Mouse (Mus musculus): Measurements from ENCODE around the gene Eif3b. TPM values are rescaled to one million over a fixed set of nuclear protein-coding genes. Genes with fewer than 3 reads are reported as not detected.
"Not testable (repeated sequence)": the region's sequence is repeated elsewhere in the genome, so short reads cannot be mapped to it uniquely, and the experiment has no call there.

Eif3b gene
- polyA plus RNA-seq, 1 experiment from 2014 or later = 93.6 TPM

- Histone ChIP-seq H3K36me3 (replicated peaks; ENCODE audit: control insufficient read depth, insufficient read depth) (no peaks in the 10 kb centered on the region), H3K9ac (no peak overlapping the region), H3K4me2 (replicated peaks) (no peak overlapping the region), H3K27me3 (ENCODE audit: control insufficient read depth, insufficient read depth, low read length) (no peaks in the 10 kb centered on the region), H3K4me1 (replicated peaks; ENCODE audit: control insufficient read depth, insufficient read depth, low read length) (peaks cover 6% of the 10 kb centered on the region; the same call in 1 of the 2 replicates), H3K9me3 (ENCODE audit: control insufficient read depth, low read length) (no peaks in the 10 kb centered on the region), H3K4me3 (replicated peaks; ENCODE audit: low read length) (no peak overlapping the region), H3K27ac (no peak overlapping the region)
- ATAC-seq (ENCODE audit: low FRiP score) (no peak), DNase-seq (ENCODE audit: low spot score) (no peak)
- WGBS = 63% methylated on average over 4 of the region's 4 CpGs
Measured at GRCm38 (mm10) chr5:140414647-140415046, 4.5 kb upstream of the Eif3b start.

GRCm38 (mm10) chr5:140418106-140418488, 1.0 kb upstream of the Eif3b start:
- Histone ChIP-seq H3K27ac (peak overlapping the region; percentile 95), H3K4me1 (replicated peaks; ENCODE audit: control insufficient read depth, insufficient read depth, low read length) (peaks cover 25% of the 10 kb centered on the region), H3K9ac (peak overlapping the region; percentile 96), H3K27me3 (ENCODE audit: control insufficient read depth, insufficient read depth, low read length) (no peaks in the 10 kb centered on the region), H3K9me3 (ENCODE audit: control insufficient read depth, low read length) (no peaks in the 10 kb centered on the region), H3K4me2 (replicated peaks) (peak overlapping the region; percentile 97), H3K4me3 (replicated peaks; ENCODE audit: low read length) (peak overlapping the region; percentile 96), H3K36me3 (replicated peaks; ENCODE audit: control insufficient read depth, insufficient read depth) (no peaks in the 10 kb centered on the region)
- DNase-seq (ENCODE audit: low spot score) (no peak), ATAC-seq (ENCODE audit: low FRiP score) (no peak)
- WGBS = under 1% methylated on average over 12 of the region's 12 CpGs

- DNase-seq (ENCODE audit: low spot score) = peak; percentile 26
- ATAC-seq (ENCODE audit: low FRiP score) = 0 out of 2 replicates have a peak, but pooled peaks have one; percentile 14
- H3K27me3 ChIP-seq (ENCODE audit: control insufficient read depth, insufficient read depth, low read length) = no peaks in the 10 kb centered on the region
- no peaks in the 10 kb centered on the region for H3K9me3 ChIP-seq (ENCODE audit: control insufficient read depth, low read length)
- under 1% methylated on average over 62 of the region's 62 CpGs for WGBS
- H3K36me3 ChIP-seq (replicated peaks; ENCODE audit: control insufficient read depth, insufficient read depth) = no peaks in the 10 kb centered on the region
- peak overlapping the region; percentile 96 for H3K4me3 ChIP-seq (replicated peaks; ENCODE audit: low read length)
- H3K4me2 ChIP-seq (replicated peaks) = peak overlapping the region; percentile 97
- peak overlapping the region; percentile 96 for H3K9ac ChIP-seq
- H3K4me1 ChIP-seq (replicated peaks; ENCODE audit: control insufficient read depth, insufficient read depth, low read length) = peaks cover 25% of the 10 kb centered on the region
- peak overlapping the region; percentile 95 for H3K27ac ChIP-seq
Measured at GRCm38 (mm10) chr5:140419442-140420080, 433 bp downstream of the Eif3b start.

GRCm38 (mm10) chr5:140420616-140421015, 1.5 kb downstream of the Eif3b start:
- no peaks in the 10 kb centered on the region for H3K36me3 ChIP-seq (replicated peaks; ENCODE audit: control insufficient read depth, insufficient read depth)
- H3K27ac ChIP-seq = no peak overlapping the region
- H3K4me2 ChIP-seq (replicated peaks) = peak overlapping the region; percentile 97
- peak overlapping the region; percentile 96 for H3K9ac ChIP-seq
- WGBS = 81% methylated on average over 4 of the region's 4 CpGs
- no peaks in the 10 kb centered on the region for H3K27me3 ChIP-seq (ENCODE audit: control insufficient read depth, insufficient read depth, low read length)
- no peak for ATAC-seq (ENCODE audit: low FRiP score)
- peaks cover 25% of the 10 kb centered on the region for H3K4me1 ChIP-seq (replicated peaks; ENCODE audit: control insufficient read depth, insufficient read depth, low read length)
- H3K4me3 ChIP-seq (replicated peaks; ENCODE audit: low read length) = peak overlapping the region; percentile 96
- DNase-seq (ENCODE audit: low spot score) = no peak
- no peaks in the 10 kb centered on the region for H3K9me3 ChIP-seq (ENCODE audit: control insufficient read depth, low read length)

GRCm38 (mm10) chr5:140425016-140425783, 6.1 kb downstream of the Eif3b start:
- Histone ChIP-seq H3K27ac (no peak overlapping the region), H3K4me3 (replicated peaks; ENCODE audit: low read length) (no peak overlapping the region), H3K9me3 (ENCODE audit: control insufficient read depth, low read length) (no peaks in the 10 kb centered on the region), H3K9ac (no peak overlapping the region), H3K4me1 (replicated peaks; ENCODE audit: control insufficient read depth, insufficient read depth, low read length) (peaks cover 17% of the 10 kb centered on the region), H3K27me3 (ENCODE audit: control insufficient read depth, insufficient read depth, low read length) (no peaks in the 10 kb centered on the region), H3K4me2 (replicated peaks) (no peak overlapping the region), H3K36me3 (replicated peaks; ENCODE audit: control insufficient read depth, insufficient read depth) (peaks cover 43% of the 10 kb centered on the region)
- 95% methylated on average over 17 of the region's 17 CpGs for WGBS
- no peak for ATAC-seq (ENCODE audit: low FRiP score)
- DNase-seq (ENCODE audit: low spot score) = no peak

- not testable (repeated sequence) for H3K27me3 ChIP-seq (ENCODE audit: control insufficient read depth, insufficient read depth, low read length); H3K9me3 ChIP-seq (ENCODE audit: control insufficient read depth, low read length); DNase-seq (ENCODE audit: low spot score); H3K27ac ChIP-seq; H3K4me3 ChIP-seq (replicated peaks; ENCODE audit: low read length); H3K4me1 ChIP-seq (replicated peaks; ENCODE audit: control insufficient read depth, insufficient read depth, low read length); H3K4me2 ChIP-seq (replicated peaks); ATAC-seq (ENCODE audit: low FRiP score); H3K9ac ChIP-seq
- no CpG with 5 or more reads among the region's 6 CpGs for WGBS
- peaks cover 90% of the 10 kb centered on the region for H3K36me3 ChIP-seq (replicated peaks; ENCODE audit: control insufficient read depth, insufficient read depth)
Measured at GRCm38 (mm10) chr5:140439117-140439516, 20.0 kb downstream of the Eif3b start.

GRCm38 (mm10) chr5:140441406-140441805, 22.3 kb downstream of the Eif3b start:
- no peak overlapping the region for H3K27ac ChIP-seq
- ATAC-seq (ENCODE audit: low FRiP score) (no peak), DNase-seq (ENCODE audit: low spot score) (no peak)
- WGBS = 100% methylated on average over 3 of the region's 3 CpGs
- H3K9me3 ChIP-seq (ENCODE audit: control insufficient read depth, low read length) = no peaks in the 10 kb centered on the region
- no peak overlapping the region for H3K9ac ChIP-seq
- H3K36me3 ChIP-seq (replicated peaks; ENCODE audit: control insufficient read depth, insufficient read depth) = peaks cover 86% of the 10 kb centered on the region
- H3K4me2 ChIP-seq (replicated peaks) = no peak overlapping the region
- H3K4me3 ChIP-seq (replicated peaks; ENCODE audit: low read length) = no peak overlapping the region
- no peaks in the 10 kb centered on the region for H3K4me1 ChIP-seq (replicated peaks; ENCODE audit: control insufficient read depth, insufficient read depth, low read length)
- H3K27me3 ChIP-seq (ENCODE audit: control insufficient read depth, insufficient read depth, low read length) = no peaks in the 10 kb centered on the region

- Histone ChIP-seq H3K27me3 (ENCODE audit: control insufficient read depth, insufficient read depth, low read length) (no peaks in the 10 kb centered on the region), H3K9me3 (ENCODE audit: control insufficient read depth, low read length) (no peaks in the 10 kb centered on the region), H3K9ac (no peak overlapping the region), H3K4me3 (replicated peaks; ENCODE audit: low read length) (no peak overlapping the region), H3K4me2 (replicated peaks) (no peak overlapping the region), H3K27ac (no peak overlapping the region), H3K36me3 (replicated peaks; ENCODE audit: control insufficient read depth, insufficient read depth) (peaks cover 64% of the 10 kb centered on the region), H3K4me1 (replicated peaks; ENCODE audit: control insufficient read depth, insufficient read depth, low read length) (no peaks in the 10 kb centered on the region)
- DNase-seq (ENCODE audit: low spot score) (no peak), ATAC-seq (ENCODE audit: low FRiP score) (no peak)
- WGBS = 89% methylated on average over 4 of the region's 4 CpGs
Measured at GRCm38 (mm10) chr5:140444012-140444411, 24.9 kb downstream of the Eif3b start.

- DNase-seq (ENCODE audit: low spot score) (no peak), ATAC-seq (ENCODE audit: low FRiP score) (no peak)
- no peaks in the 10 kb centered on the region for H3K9me3 ChIP-seq (ENCODE audit: control insufficient read depth, low read length)
- no peak within 1 kb of the TSS for H3K4me3 ChIP-seq (replicated peaks; ENCODE audit: low read length)
- H3K27ac ChIP-seq = no peak within 1 kb of the TSS
- H3K27me3 ChIP-seq (ENCODE audit: control insufficient read depth, insufficient read depth, low read length) = no peaks in the 10 kb centered on the region
- no peak within 1 kb of the TSS for H3K4me2 ChIP-seq (replicated peaks)
- 88% methylated on average over 5 of the region's 5 CpGs for WGBS
- peaks cover 55% of the 10 kb centered on the region for H3K36me3 ChIP-seq (replicated peaks; ENCODE audit: control insufficient read depth, insufficient read depth)
- H3K4me1 ChIP-seq (replicated peaks; ENCODE audit: control insufficient read depth, insufficient read depth, low read length) = no peaks in the 10 kb centered on the region
- no peak within 1 kb of the TSS for H3K9ac ChIP-seq
Measured at GRCm38 (mm10) chr5:140445345-140445744, 26.2 kb downstream of the Eif3b start, which contains the start of gene Gm4869. Gm4869 (plus strand) TSS chr5:140445645.
